Mouse (Mus musculus): Measurements from ENCODE around the gene Tktl1.

GRCm38 (mm10) chrX:74230038-74230437 lies 53.0 kb downstream of the Tktl1 start:
- TF ChIP-seq CTCF (IDR thresholded peaks at IDR 0.05; ENCODE audit: low read depth) (no peak), EP300 (IDR thresholded peaks at IDR 0.05; ENCODE audit: low read depth) (no peak)
